Mouse (Mus musculus): ENCODE measurements around the gene Ergic1. TPM values are rescaled to one million over a fixed set of nuclear protein-coding genes. Genes with fewer than 3 reads are reported as not detected.
A peak's percentile ranks its signal among the peaks of the same experiment; 100 is the strongest.

Gene Ergic1
- total RNA-seq, 2 experiments from 2014 or later, result 71.4 to 87.7 TPM

DNA sequence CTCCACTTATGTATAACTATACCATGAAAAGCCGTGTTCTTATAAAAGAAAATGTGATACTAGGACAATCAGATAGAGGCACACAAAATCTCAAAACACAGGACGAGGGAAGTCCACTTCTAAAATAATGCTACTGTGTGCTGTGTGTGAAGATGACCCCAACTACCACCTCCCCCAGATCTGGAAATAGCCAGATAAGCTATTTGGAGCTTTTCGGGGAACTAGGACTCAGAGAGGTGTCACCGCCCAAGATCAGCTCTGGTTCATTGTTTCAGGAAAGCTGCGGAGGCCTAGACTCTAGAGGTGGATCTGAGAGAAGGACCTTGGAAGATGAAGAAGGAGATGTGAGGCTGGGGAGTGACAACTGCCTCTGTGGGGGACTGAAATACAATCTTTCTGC is 26.6 kb upstream of the Ergic1 start:
- no peak for DNase-seq
- intact Hi-C loops (cut with DNase I; ENCODE audit: low total_unique reads), result no loop called here

DNA sequence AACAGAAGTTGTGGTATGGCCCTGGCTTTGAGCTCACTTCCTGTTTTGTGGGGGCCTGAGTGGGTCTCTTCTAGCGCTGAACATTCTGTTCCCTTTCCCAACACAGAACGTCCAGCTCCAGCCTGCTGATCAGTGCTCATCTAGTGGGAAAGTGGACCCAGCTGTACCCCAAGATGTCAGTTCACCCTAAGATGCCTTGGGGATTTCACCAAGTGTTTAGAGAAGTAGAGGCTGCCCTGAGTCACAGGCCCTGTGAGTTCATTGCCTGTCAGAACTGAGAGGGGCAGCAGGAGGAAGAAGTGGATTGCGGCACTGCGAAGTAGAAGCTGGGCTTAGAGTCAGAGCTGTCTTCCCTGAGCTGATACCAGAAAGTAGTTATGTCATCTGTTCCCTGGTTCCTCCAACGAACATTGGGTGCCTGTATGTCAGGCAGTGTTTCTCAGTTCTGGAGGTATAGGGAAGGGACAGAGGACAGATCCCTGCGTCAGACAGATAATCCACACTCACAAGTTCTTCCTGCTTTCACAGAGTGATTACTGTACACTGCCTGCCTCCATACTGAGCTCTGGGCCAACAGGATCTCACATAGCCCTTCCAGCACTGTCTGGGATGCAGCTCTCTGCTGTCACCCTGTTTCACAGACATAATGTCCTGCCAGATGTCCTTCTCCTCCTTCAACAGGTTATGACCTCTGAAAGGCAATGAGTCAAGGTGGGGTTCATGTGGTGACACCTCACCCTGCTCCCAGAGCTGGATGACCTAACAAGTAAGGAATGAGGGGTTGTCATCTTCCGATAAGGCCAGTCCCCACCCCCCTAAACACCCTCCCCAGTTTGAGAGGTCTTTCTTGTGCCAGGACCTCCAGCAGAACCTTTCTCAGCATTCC is 25.8 kb upstream of the Ergic1 start:
- intact Hi-C loops (cut with DNase I; ENCODE audit: low total_unique reads), result no loop called here
- DNase-seq, result no peak

DNA sequence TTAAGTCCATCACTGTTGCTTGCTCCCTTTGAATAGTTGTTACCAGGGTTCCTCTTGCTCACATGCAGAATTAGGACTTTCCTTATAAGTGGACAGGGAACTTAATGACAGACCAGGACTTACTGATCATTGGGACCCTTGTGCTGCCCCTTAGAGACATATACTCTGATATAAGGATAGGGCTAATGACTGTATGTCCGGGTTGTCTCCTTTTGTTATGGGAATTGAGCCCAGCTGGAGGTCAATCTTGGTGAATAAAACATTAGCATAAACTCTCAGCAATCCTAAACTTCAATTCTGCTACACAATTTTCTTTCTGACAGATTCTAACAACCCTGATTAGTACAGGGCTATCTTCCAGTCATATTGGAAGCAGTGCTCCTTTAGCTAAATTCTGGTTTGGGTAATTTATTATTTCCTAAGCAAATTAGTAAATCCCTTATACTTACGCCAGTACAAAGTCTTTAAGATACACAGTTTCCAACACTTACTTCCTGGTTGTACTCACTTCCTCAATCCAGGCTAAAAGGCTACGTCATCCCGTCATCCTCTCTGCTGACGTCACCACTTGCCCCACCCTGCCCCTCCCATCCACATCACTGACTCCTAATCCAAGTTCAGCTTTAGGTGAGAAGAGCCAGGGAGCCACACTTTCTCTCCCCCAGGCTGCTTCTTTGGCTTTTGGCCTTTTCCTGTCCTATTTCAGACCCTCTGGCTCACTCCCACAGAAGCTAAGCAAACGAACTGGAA is 23.4 kb upstream of the Ergic1 start:
- DNase-seq, result no peak
- intact Hi-C loops (cut with DNase I; ENCODE audit: low total_unique reads), result no loop called here

DNA sequence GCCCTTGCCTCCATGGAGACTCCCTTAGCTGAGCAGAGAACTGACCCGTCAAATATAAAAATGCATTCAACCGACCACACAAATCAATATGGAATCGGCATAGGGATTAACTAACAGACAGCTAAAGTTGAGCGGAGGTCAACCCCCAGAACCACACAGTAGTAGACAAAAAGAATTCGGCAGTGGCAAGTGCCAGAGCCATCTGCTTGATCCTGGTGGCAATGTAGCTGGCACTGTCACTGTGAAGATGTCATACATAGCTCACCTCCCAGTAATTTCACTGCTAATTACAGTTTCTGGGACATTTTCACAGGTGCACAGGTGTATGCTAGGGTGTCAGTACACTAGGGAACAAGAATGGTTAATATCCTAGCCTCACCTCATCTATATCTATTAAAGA is 21.2 kb upstream of the Ergic1 start:
- no peak for DNase-seq
- intact Hi-C loops (cut with DNase I; ENCODE audit: low total_unique reads), result no loop called here

DNA sequence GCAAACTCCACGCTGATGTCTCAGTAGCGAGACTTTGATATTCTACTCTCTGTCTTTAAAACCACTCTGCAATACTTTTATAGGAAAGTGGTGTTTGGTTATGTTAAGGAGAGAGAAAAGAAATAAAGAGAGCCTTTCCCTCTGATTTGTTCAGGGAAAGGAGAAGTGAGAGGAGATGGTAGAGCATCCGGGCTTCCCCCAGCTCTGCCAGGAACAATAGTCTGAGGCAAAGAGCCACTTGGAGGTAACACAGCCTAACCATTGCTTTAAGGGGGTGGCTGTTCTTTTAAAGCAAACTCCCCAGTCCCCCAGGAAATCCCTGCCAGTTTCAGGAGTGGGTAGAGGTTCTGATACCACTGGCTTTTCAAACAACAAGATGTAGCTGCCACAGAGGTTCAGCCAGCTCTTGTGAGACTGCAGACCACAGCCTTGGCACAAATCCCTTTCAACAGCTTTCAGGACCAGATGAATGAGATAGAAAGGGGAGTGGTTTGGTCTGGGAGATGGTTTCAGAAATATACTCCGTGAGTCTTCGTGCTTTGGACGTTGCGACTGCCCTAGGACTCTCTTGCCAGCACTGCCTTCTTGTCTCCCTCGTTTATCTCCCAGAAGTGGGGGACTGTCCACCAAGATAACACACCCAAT is 16.8 kb upstream of the Ergic1 start:
- intact Hi-C loops (cut with DNase I; ENCODE audit: low total_unique reads), result no loop called here
- no peak for DNase-seq

DNA sequence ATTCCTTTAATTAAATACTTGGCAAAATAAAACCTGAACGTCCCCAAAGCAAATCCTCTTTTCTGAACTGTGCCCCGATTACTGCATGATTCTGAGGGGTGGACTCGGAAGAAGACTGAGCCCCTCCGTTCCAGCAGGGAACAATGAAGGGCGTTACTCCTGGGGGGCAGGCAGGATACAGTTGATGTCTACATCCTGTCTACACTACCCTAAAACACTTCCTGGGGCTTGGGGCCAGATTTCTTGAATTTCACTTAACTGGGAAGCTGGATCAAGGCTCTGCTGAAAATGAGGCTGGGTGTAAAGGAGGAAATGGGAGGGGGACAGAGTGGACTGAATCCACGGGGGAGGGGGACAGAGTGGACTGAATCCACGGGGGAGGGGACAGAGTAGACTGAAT is 13.5 kb upstream of the Ergic1 start:
- DNase-seq, result peak; percentile 62
- intact Hi-C loops (cut with DNase I; ENCODE audit: low total_unique reads), result no loop called here

DNA sequence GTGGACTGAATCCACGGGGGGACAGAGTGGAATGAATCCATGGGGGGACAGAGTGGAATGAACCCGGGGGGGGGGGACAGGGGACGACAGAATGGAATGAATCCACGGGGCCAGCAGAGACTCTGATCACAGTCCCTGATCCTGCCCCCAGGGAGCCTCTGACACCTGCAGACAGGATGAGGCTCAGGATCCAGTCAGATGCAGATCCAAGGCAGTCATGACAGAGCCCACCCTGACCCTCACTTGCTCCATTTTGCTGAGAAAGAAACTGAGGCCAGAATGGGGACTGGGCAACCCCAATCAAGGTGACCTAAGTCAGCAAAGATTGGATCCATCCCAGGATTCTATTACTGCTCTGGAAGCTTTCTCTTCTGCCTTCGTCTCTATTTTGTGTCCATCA is 12.7 kb upstream of the Ergic1 start:
- DNase-seq, result no peak
- intact Hi-C loops (cut with DNase I; ENCODE audit: low total_unique reads), result no loop called here

DNA sequence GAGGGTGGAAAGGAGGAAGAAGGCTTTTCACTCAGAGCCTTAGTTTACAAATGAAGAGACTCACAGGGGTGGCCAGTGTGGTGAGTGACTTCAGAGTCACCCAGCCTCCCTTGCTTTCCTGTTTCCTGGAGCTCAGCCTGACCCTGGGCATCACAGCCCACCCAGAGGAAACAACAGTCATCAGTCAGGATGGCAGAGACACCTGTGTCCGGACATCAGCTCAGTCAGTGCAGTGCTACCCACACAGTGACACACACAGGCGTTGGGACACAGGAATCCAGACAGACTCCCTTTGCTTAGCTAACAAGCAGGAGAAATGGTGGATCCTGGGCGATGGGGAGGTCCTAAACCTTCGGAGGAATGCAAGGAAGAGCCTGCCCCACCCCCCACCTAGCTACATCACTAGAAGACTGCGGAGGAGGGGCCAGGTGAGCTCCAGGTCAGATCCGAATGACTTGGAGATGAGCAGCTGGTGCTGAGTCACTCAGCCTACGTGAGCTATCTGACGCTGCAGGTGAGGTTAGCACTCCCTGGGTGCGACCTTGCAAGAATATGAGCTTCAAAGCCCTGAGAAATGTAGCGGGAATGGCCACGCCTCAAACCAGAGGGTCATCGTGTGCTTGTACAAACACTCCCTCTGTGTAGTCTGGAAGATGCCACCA is 12.0 kb upstream of the Ergic1 start:
- intact Hi-C loops (cut with DNase I; ENCODE audit: low total_unique reads), result no loop called here
- DNase-seq, result no peak

DNA sequence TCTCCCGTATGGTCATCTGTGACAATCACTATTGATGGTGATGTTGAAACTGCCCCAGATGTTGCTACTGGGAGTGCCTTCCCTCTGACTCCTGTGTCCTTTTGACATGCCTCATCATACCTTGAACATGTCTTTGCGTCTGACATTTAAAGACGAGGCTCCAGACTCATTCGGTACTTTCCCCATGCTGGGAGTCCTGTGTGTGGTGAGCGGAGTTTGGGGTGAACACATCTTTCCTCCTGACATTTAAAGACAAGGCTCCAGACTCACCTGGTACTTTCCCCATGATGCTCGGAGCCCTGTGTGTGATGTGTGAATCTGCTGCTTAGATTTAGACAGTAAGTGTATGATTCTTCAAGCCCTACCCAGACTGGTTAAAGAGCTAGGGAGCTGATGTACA is 10.2 kb upstream of the Ergic1 start:
- intact Hi-C loops (cut with DNase I; ENCODE audit: low total_unique reads), result no loop called here
- DNase-seq, result no peak

DNA sequence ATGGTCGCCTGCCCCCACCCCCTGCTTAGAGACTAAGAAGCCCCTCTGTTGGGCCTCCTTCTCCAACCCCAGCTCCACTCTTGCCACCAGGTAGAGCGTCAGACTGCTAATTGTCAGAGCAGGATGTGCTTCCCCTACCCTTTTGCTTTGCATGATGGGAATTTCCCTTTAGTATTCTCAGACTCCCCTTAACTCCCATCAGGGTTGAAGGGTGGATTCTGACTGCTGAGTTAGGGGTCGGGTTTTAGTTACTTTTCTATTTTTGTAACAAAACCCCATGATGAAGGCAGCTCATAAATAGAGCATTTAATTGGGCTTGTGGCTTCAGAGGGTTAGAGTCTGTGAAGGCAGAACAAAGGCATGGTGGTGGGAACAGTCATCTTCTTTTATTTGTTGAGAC is 8.3 kb upstream of the Ergic1 start:
- intact Hi-C loops (cut with DNase I; ENCODE audit: low total_unique reads), result no loop called here
- DNase-seq, result no peak

DNA sequence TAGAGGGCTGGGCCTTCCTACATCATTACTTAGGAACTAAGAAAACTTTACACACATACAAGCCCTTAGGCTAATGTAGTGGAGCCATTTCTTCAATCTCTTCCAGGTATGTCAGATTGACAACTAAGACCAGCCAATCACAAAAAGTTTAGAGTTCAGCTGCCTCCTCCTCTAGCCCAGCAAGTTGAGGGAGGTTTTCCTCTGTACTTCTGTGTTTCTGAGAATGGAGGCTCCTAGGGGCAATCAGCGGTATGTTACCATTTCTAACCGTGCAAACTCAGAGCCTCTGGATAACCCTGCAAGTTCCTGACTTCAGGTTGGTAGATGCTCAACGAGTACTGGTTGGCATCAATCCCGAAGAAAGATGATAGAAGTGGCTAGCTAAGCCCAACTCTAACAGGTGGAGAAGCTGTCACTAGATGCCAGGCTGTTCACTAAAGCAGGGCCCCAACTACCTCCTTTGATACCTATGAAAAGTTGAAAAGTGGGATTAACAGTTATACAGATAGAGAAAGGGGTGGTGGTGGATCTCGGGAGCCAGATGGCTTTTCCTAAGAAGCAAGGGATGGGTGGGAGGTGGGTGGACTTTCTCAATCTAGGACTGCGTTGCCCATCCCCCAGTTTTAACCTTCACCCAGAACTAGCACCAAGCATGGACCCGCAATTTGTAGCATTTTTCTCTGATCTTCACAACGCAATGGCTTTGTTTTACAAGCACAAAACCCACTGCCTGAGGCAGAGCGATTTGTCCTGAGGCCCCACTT is 581 bp upstream of the Ergic1 start:
- intact Hi-C loops (cut with DNase I; ENCODE audit: low total_unique reads), result no loop called here

DNA sequence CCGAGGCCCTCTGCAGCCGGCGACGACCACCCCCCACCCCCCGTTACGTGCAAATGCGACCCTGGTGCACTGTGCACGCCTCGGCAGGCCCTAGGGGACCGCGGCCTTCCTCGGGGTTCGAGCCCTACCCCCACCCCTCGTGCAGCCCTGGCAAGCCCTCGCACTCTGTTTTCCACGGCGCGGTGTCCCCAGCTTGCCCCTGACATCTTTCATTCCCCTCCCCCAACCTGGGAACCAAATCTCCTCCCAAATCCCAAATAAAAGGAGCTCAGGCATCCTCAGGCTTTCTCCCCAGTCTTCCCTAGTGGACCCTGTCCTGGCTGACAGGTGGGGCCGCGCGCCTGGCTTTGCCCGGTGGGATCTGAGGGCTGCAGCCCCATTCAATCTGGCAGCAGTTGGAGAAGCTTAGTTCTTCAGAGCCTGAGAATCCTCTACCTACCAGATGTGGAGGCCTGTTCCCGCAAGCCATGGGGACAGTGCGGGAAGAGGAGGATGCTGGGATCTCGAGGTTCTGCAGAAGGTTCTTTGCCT is 427 bp downstream of the Ergic1 start, which contains the start of gene Dusp1:
TSS of gene Dusp1 (minus strand) at position 478 of the 531 bp plus-strand sequence.
- intact Hi-C loops (cut with DNase I; ENCODE audit: low total_unique reads), result no loop called here
- no peak for DNase-seq

More for the DNA sequence above, 581 bp upstream of the Ergic1 start:
- DNase-seq, result no peak

DNA sequence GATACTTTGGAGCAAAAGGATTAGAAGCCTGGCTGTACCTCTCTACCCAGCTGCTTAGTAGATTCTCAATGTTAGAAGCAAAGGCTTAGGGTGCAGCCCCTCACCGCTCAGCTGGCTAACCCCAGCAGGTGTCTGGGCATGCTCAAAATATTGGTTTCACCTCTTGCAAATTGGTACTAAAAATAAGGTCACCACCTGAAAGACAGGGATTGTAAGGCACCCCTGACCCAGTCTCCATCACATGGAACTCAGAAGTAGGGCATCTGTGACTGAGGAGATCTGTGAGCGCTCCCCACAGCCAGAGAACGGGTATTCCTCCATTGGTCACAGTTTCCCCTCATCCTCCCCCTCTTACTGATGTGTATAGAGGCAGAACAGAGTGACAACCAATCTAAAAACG is 1.0 kb downstream of the Ergic1 start:
- intact Hi-C loops (cut with DNase I; ENCODE audit: low total_unique reads), result no loop called here
- DNase-seq, result no peak

DNA sequence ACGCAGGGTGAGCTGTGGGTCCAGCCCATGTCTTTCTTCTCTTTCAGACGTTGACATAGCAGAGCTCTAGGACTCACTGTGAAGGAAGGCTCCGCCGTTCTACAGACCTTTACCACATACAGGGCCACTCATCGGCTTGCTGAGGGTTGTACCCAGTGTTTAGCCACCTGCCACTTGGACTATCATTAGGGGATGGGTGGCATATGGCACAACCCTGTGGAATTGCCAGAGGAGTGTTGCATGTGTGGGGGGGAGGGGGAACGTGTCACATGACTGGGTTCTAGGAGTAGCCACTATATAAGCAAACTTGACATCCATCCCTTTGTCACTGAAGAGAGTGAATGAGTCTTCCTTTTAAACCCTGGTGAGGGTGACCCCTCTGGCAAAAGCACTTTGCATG is 2.2 kb downstream of the Ergic1 start:
- no peak for DNase-seq
- intact Hi-C loops (cut with DNase I; ENCODE audit: low total_unique reads), result no loop called here

DNA sequence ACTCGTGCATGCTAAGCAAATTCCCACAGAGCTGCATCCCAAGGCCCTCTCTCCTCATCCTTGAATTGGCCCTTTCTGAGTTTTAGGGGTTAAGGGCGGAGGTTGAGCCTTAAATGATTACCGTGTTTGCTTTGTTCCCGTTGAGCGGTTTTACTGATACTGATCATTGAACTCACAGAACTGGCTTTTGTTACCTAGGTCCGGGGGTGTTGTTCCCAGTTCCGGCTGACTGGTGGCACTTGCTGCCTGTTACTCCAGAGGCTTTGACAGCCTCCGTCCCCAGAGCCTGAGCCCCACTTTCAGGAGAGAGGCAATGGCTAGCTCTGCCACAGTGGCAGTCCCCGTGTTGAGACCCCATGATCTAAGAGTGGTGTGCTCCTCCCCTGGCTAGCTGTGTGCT is 3.1 kb downstream of the Ergic1 start:
- intact Hi-C loops (cut with DNase I; ENCODE audit: low total_unique reads), result no loop called here
- DNase-seq, result no peak

DNA sequence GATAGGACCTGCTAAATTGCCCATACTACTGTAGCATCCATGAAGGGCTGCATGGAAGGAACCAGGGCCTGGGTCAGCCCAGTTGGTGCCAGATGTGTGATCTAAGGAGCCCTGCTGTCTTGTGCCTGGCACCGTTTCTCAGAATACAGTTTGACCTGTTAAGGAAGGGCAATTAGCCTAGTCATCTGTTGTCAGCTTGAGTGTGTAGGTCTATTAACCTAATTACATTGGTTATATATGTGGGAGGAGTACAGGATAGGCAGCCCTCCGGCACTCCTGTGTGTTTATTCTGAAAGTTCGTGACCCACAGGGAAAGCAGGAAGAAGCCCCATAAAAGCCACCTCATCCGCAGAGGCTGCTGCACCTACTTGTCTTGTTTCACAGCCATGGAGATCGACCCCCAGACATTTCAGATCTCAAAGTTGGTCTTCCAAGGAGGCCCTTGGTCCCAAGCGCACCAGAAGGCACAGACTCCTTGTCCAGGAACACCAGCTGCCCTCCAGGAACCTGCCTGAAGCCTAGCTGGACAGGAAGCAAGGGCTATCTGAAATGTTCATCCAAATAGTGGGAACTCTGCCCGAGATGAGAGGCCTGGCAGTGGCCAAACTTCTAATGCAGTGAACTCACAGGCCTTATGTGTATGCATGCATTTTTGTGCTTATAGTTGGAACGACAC is 6.0 kb downstream of the Ergic1 start:
- no peak for DNase-seq
- intact Hi-C loops (cut with DNase I; ENCODE audit: low total_unique reads), result no loop called here

DNA sequence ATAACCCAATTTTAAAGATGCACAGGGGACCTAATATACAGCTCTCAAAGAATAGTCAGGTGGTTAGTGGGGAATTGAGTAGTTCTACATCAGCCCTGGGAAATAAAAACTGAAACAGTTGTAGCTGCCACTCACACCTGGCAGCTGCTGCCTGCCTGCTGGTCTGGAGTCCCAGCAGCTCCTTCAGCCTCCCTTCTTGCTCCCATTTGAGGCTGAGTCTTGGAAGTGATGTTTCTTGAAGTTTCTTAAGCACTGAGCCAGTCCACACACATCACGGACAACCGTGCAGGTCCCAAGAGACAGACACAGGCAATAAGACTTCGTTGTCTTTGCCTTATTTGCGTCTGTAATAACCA is 6.5 kb downstream of the Ergic1 start:
- intact Hi-C loops (cut with DNase I; ENCODE audit: low total_unique reads), result no loop called here
- DNase-seq, result no peak

DNA sequence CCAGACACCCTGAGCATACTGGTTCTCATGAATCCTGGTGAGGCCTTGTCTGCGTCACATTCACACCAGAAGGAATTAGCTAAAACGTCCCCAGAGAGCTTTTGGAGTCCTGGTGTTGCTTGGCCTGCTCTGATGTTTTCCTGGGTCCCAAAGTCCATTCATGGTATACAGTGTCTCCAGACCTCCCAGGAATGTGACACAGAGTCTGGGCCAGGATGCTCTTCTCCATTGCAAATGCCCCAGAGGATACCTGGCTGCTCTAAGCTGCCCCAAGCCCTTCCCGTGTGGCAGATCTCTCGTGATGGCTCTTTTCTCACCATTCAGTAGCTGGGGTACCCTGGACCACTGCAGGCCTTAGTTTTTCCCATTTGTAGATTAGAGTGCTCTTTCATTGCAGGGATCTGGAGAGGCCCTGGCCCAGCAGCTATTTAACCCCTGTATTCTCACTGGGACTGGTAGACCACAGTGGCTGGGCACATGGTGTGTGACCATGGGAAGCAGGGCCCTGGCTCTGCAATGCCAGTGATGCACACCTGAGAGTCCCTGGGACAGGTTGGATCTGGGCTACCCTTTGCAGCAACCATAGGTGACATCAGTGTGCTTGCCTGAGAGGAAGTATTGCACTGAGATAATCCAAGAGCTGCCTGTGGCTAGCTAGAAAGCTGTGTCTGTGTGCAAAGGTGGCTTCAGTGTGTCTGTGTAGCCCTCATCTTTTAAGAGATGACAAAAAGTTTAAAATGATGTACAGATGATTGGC is 8.5 kb downstream of the Ergic1 start:
- DNase-seq, result no peak
- intact Hi-C loops (cut with DNase I; ENCODE audit: low total_unique reads), result loop anchor here (10.0 kb wide), 1 partner anchor 55 kb away; no protein-coding TSS in a partner anchor

All from gastrocnemius, postnatal 14 days (tissue).